Mouse (Mus musculus) CH12.LX (cell line): ENCODE data around the gene Xkr7. TPM values are rescaled to one million over a fixed set of nuclear protein-coding genes. Genes with fewer than 3 reads are reported as not detected.

ENCODE experiments used
- DNase-seq: peaks from one replicate; pipeline ENCODE4 v3.0.0-alpha.2; 2013; ENCODE audit errors: extremely low read depth
- H3K27ac ChIP-seq: 2 replicates; pipeline ENCODE4 v1.5.1; 2012; ENCODE audit warnings: low read depth, mild to moderate bottlenecking, control low read depth, moderate library complexity; ENCODE audit not compliant: insufficient read depth
- H3K27me3 ChIP-seq: replicated peaks from 2 replicates; pipeline ENCODE3; 2012; ENCODE audit warnings: inconsistent platforms
- H3K36me3 ChIP-seq, 2 experiments: replicated peaks in 1 of 2; 2 replicates each; pipeline versions ENCODE3 to v1.6.1; 2012; ENCODE audit warnings: inconsistent platforms in 1 of 2, low read length in 1 of 2, mild to moderate bottlenecking in 1 of 2, mixed read lengths in 1 of 2, moderate library complexity in 1 of 2; ENCODE audit not compliant: control insufficient read depth in 1 of 2, insufficient read depth in 1 of 2
- H3K4me1 ChIP-seq, 2 experiments: 2 replicates each; pipeline ENCODE4 v1.6.1; 2012; ENCODE audit warnings: inconsistent platforms in 1 of 2, moderate library complexity in 1 of 2; ENCODE audit not compliant: insufficient read depth in 2 of 2, control insufficient read depth in 1 of 2
- H3K4me2 ChIP-seq: 2 replicates; pipeline ENCODE4 v1.6.1; 2012; ENCODE audit warnings: low read depth, mild to moderate bottlenecking, control low read depth; ENCODE audit not compliant: poor library complexity, insufficient read depth, severe bottlenecking
- H3K4me3 ChIP-seq, 3 experiments: fragments of 150-350 bp in 1 of 3; sonication (generic) in 1 of 3; replicated peaks in 1 of 3; 2 replicates each; pipeline versions ENCODE3 to v1.5.1; 2011 to 2012; ENCODE audit warnings: low read depth in 2 of 3, low read length in 2 of 3, mild to moderate bottlenecking in 2 of 3, moderate library complexity in 2 of 3, control low read depth in 1 of 3, improper control_type of control experiment in 1 of 3, inconsistent platforms in 1 of 3, mixed read lengths in 1 of 3; ENCODE audit not compliant: poor library complexity in 1 of 3
- H3K79me2 ChIP-seq: replicated peaks from 2 replicates; pipeline ENCODE4 v1.6.1; 2012; ENCODE audit warnings: mild to moderate bottlenecking, moderate library complexity; ENCODE audit not compliant: control insufficient read depth, poor library complexity, insufficient read depth, severe bottlenecking; ENCODE audit errors: extremely low read depth
- H3K9ac ChIP-seq: 2 replicates; pipeline ENCODE4 v1.6.1; 2012; ENCODE audit warnings: low read depth, mild to moderate bottlenecking, control low read depth, moderate library complexity; ENCODE audit not compliant: insufficient read depth
- H3K9me3 ChIP-seq: replicated peaks from 2 replicates; pipeline ENCODE3; 2012; ENCODE audit warnings: low read length, inconsistent platforms, mixed read lengths
- CHD1 ChIP-seq: IDR thresholded peaks from 2 replicates; pipeline ENCODE4 v1.6.1; 2012; ENCODE audit warnings: low read depth, low read length, improper control_type of control experiment, inconsistent platforms
- CTCF ChIP-seq, 2 experiments: IDR thresholded peaks in 1 of 2; conservative IDR thresholded peaks in 1 of 2; 2 replicates each; pipeline ENCODE4 v1.5.1; 2011 to 2012; ENCODE audit warnings: low read depth in 2 of 2, low read length in 2 of 2, improper control_type of control experiment in 1 of 2, inconsistent platforms in 1 of 2, mild to moderate bottlenecking in 1 of 2, moderate library complexity in 1 of 2
- E2F4 ChIP-seq: IDR thresholded peaks from 2 replicates; pipeline ENCODE4 v1.6.1; 2011; ENCODE audit warnings: low read depth, low read length, improper control_type of control experiment; ENCODE audit not compliant: insufficient replicate concordance
- ELF1 ChIP-seq: IDR thresholded peaks from 2 replicates; pipeline ENCODE4 v1.6.1; 2014; ENCODE audit warnings: low read depth, mild to moderate bottlenecking, inconsistent platforms, low read length, improper control_type of control experiment
- HCFC1 ChIP-seq: IDR thresholded peaks from 2 replicates; pipeline ENCODE4 v1.6.1; 2012; ENCODE audit warnings: low read depth, mild to moderate bottlenecking, inconsistent platforms, low read length, improper control_type of control experiment
- IRF4 ChIP-seq: IDR thresholded peaks from 2 replicates; pipeline ENCODE4 v1.6.1; 2014; ENCODE audit warnings: low read depth, mild to moderate bottlenecking, inconsistent platforms, low read length, improper control_type of control experiment
- JUND ChIP-seq: conservative IDR thresholded peaks from 2 replicates; pipeline ENCODE4 v1.6.1; 2011; ENCODE audit warnings: low read depth, low read length, improper control_type of control experiment
- MAFK ChIP-seq: IDR thresholded peaks from 2 replicates; pipeline ENCODE4 v1.6.1; 2011; ENCODE audit warnings: low read length, improper control_type of control experiment; ENCODE audit not compliant: insufficient replicate concordance
- MAZ ChIP-seq: IDR thresholded peaks from 2 replicates; pipeline ENCODE4 v1.6.1; 2012; ENCODE audit warnings: low read depth, mild to moderate bottlenecking, inconsistent platforms, low read length, improper control_type of control experiment, moderate library complexity
- MEF2A ChIP-seq: IDR thresholded peaks from 2 replicates; pipeline ENCODE4 v1.6.1; 2014; ENCODE audit warnings: low read depth, mild to moderate bottlenecking, inconsistent platforms, low read length, improper control_type of control experiment, borderline replicate concordance
- MYC ChIP-seq: IDR thresholded peaks from 2 replicates; pipeline ENCODE4 v1.6.1; 2011; ENCODE audit warnings: low read depth, mild to moderate bottlenecking, improper control_type of control experiment, low read length
- NELFE ChIP-seq: IDR thresholded peaks from 2 replicates; pipeline ENCODE4 v1.6.1; 2011; ENCODE audit warnings: low read depth, low read length, improper control_type of control experiment
- PAX5 ChIP-seq: IDR thresholded peaks from 2 replicates; pipeline ENCODE4 v1.6.1; 2012; ENCODE audit warnings: low read length, inconsistent platforms, mixed read lengths
- POLR2A ChIP-seq: IDR thresholded peaks from 2 replicates; pipeline ENCODE4 v1.6.1; 2011; ENCODE audit warnings: low read depth, mild to moderate bottlenecking, improper control_type of control experiment, low read length
- RAD21 ChIP-seq: IDR thresholded peaks from 2 replicates; pipeline ENCODE4 v1.6.1; 2011; ENCODE audit warnings: low read depth, mild to moderate bottlenecking, low read length, improper control_type of control experiment, moderate library complexity
- SIN3A ChIP-seq: IDR thresholded peaks from 2 replicates; pipeline ENCODE4 v1.6.1; 2012; ENCODE audit warnings: low read length, improper control_type of control experiment, inconsistent platforms
- SMC3 ChIP-seq: IDR thresholded peaks from 2 replicates; pipeline ENCODE4 v1.6.1; 2011; ENCODE audit warnings: low read depth, low read length, improper control_type of control experiment
- TBP ChIP-seq: conservative IDR thresholded peaks from 2 replicates; pipeline ENCODE4 v1.6.1; 2011; ENCODE audit warnings: low read depth, low read length, improper control_type of control experiment
- TCF12 ChIP-seq: IDR thresholded peaks from 2 replicates; pipeline ENCODE4 v1.6.1; 2014; ENCODE audit warnings: low read depth, mild to moderate bottlenecking, inconsistent platforms, low read length, improper control_type of control experiment
- UBTF ChIP-seq: IDR thresholded peaks from 2 replicates; pipeline ENCODE4 v1.6.1; 2012; ENCODE audit warnings: low read depth, mild to moderate bottlenecking, inconsistent platforms, low read length, improper control_type of control experiment, moderate library complexity
- USF1 ChIP-seq: IDR thresholded peaks from 2 replicates; pipeline ENCODE4 v1.6.1; 2014; ENCODE audit warnings: low read depth, mild to moderate bottlenecking, inconsistent platforms, low read length, improper control_type of control experiment
- USF2 ChIP-seq: conservative IDR thresholded peaks from 2 replicates; pipeline ENCODE4 v1.6.1; 2011; ENCODE audit warnings: low read depth, low read length, improper control_type of control experiment
- ZC3H11A ChIP-seq: IDR thresholded peaks from 2 replicates; pipeline ENCODE4 v1.6.1; 2012; ENCODE audit warnings: low read depth, mild to moderate bottlenecking, inconsistent platforms, low read length, improper control_type of control experiment
- ZMIZ1 ChIP-seq: IDR thresholded peaks from 2 replicates; pipeline ENCODE4 v1.6.1; 2012; ENCODE audit warnings: low read depth, mild to moderate bottlenecking, inconsistent platforms, low read length, improper control_type of control experiment
- ZNF384 ChIP-seq: IDR thresholded peaks from 2 replicates; pipeline ENCODE4 v1.6.1; 2012; ENCODE audit warnings: low read depth, low read length, improper control_type of control experiment, inconsistent platforms
- dilution Hi-C: fragments of 300-500 bp; cut with MboI; formaldehyde crosslinking; loops from 2 replicates; pipeline ENCODE4 v1.14.3; 2020; ENCODE audit warnings: low sequenced_read_pairs; ENCODE audit not compliant: extremely low pct_unique_long_range_greater_than_20kb, extremely low pct_ligation_motif_present
- in situ Hi-C: fragments of 300-500 bp; cut with MboI; formaldehyde crosslinking; loops from 3 replicates; pipeline ENCODE4 v1.14.3; 2019; ENCODE audit warnings: low sequenced_read_pairs, low pct_ligation_motif_present, low pct_unique_long_range_greater_than_20kb, mixed read lengths
- polyA plus RNA-seq: library from polyadenylated mRNA; unstranded; fragments of >175 nt; gene quantifications from 2 replicates; pipeline ENCODE4 v1.2.1, GENCODE M21; 2012; ENCODE audit warnings: low read depth; ENCODE audit not compliant: insufficient read length
- total RNA-seq, 2 experiments: library from RNA; depleted of rRNA; stranded (reverse); fragments of 300-350 nt in 1 of 2; fragments of >200 nt in 1 of 2; gene quantifications; 2 replicates each; pipeline ENCODE4 v1.2.3; 2012 to 2014

Xkr7 gene
- total and polyA plus RNA-seq, 3 experiments = not detected

GRCm38 (mm10) chr2:153075961-153076360, 44.3 kb downstream of the Xkr7 start:
- no peak for DNase-seq
- Histone ChIP-seq H3K27ac (no peak overlapping the region), H3K4me2 (no peak overlapping the region), H3K27me3 (peaks cover 83% of the 10 kb centered on the region), H3K4me3 (no peak overlapping the region), H3K79me2 (no peaks in the 10 kb centered on the region), H3K4me1 (peaks cover 4 to 6% of the 10 kb centered on the region in 2 experiments), H3K9me3 (no peaks in the 10 kb centered on the region), H3K9ac (no peak overlapping the region), H3K36me3 (no peaks in the 10 kb centered on the region)
- dilution Hi-C loops (no loop called here), in situ Hi-C loops (no loop called here)
- TF ChIP-seq POLR2A = no peak
- TF ChIP-seq MYC = no peak
- TF ChIP-seq CTCF (conservative IDR thresholded peaks at IDR 0.05 in 1 of 2, IDR thresholded peaks at IDR 0.05 in 1 of 2; ENCODE audit: low read depth in 2 of 2, low read length in 2 of 2) = no peak
- TF ChIP-seq ZC3H11A = no peak
- TF ChIP-seq UBTF = no peak

- dilution Hi-C loops = no loop called here
- H3K4me1 ChIP-seq = peaks cover 12 to 31% of the 10 kb centered on the region in 2 experiments
- no peaks in the 10 kb centered on the region for H3K79me2 ChIP-seq
- in situ Hi-C loops = loop anchor here (10.0 kb wide), 1 partner anchor 64 kb away; no protein-coding TSS in a partner anchor
- no peak overlapping the region for H3K4me2 ChIP-seq
- H3K9me3 ChIP-seq = no peaks in the 10 kb centered on the region
- TF ChIP-seq USF1 (no peak), JUND (peak; percentile 59), POLR2A (no peak), HCFC1 (no peak; the same call in 1 of the 2 replicates), MAFK (no peak), UBTF (no peak), PAX5 (no peak), SIN3A (no peak), NELFE (peak; percentile 86; the same call in 1 of the 2 replicates), CHD1 (no peak), MEF2A (no peak), TCF12 (0 out of 2 replicates have a peak, but pooled peaks have one; percentile 15), USF2 (no peak), ELF1 (no peak), RAD21 (peak; percentile 75), SMC3 (peak; percentile 92), ZNF384 (no peak), CTCF (conservative IDR thresholded peaks at IDR 0.05 in 1 of 2, IDR thresholded peaks at IDR 0.05 in 1 of 2; ENCODE audit: low read depth in 2 of 2, low read length in 2 of 2) (peak; percentile 97 to 100), E2F4 (no peak), IRF4 (no peak), TBP (0 out of 2 replicates have a peak, but pooled peaks have one; percentile 18), ZMIZ1 (no peak), MAZ (no peak)
- H3K4me3 ChIP-seq = no peak overlapping the region
- no peaks in the 10 kb centered on the region for H3K36me3 ChIP-seq
- peaks cover 66% of the 10 kb centered on the region for H3K27me3 ChIP-seq
- H3K9ac ChIP-seq = no peak overlapping the region
- no peak overlapping the region for H3K27ac ChIP-seq
- peak; percentile 93 for DNase-seq
Measured at GRCm38 (mm10) chr2:153080841-153081523, 49.3 kb downstream of the Xkr7 start.
